Mouse (Mus musculus) kidney, adult 8-10 months (tissue): Measurements from ENCODE around the gene Cldn34c3.
"Not testable (repeated sequence)": the region's sequence is repeated elsewhere in the genome, so short reads cannot be mapped to it uniquely, and the experiment has no call there.

Experiments used
- DNase-seq, 2 experiments: peaks; one replicate each; pipeline ENCODE4 v3.0.0; 2022

Cldn34c3 gene

GRCm38 (mm10) chrX:123793365-123793764, at the start of gene Cldn34c3:
TSS of gene Cldn34c3 (plus strand) at chrX:123793665.
- DNase-seq = not testable (repeated sequence)
